In the genomic region with DNA sequence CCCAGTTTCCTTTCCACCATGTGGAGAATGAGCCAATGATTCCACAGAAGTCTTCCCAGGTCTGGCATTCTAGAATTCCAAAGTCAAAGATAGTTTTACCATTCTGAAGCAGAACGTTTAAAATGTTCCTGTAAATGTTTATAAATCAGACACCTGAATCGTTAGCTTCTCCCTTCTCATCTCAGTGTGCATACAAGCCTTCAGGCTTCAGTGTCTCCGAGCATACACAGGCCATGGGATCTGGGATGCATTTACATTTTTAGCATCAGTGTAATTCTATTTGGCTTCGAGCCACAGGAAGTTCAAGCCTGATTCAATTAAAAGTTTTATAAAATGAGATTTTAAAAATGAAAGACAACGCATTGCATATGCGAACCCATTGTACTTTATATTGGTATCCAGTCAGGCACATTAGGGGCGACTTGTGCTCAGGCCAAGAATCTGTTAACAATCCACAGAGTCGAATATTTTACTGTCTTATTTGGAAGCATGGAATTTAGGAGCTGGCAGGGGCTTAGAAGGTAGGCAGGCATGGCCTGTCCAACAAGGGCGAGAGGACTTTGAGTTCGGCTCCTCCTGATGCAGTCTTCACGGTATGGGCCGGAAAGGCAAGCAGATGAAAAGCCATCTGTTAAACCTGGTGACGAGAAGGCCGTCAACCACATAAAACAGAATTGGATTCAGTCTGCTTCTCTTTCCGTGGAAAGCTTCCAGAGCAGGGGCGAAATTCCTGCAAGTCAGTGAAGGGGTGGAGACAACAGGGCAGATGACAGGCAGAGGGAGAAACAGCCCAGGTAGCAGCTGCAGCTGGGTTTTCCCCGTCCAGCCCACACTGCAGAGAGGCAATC, we compare ENCODE assay signal across 10 mouse cellular contexts.
DNase-seq lines count a peak whose midpoint lies in the region; ATAC-seq and TF ChIP-seq lines count a peak whose summit lies in the region.
"Had no signal": no experiment of that assay in that cellular context is flagged by ENCODE, and none has a peak within 500 bp of the region (broad histone marks: within the 10 kb centered on the region; RNA-seq: fewer than 3 reads in every experiment).

No protein-coding gene starts in this region.

- H3K9me3 ChIP-seq in heart, postnatal 0 days (replicated peaks; ENCODE audit: control insufficient read depth, low read length): no peaks in the 10 kb centered on the region; the same call in 1 of the 2 replicates
- H3K9me3 ChIP-seq in hindbrain, embryonic 14.5 days (ENCODE audit: control insufficient read depth, low read length): no peaks in the 10 kb centered on the region

- peak; percentile 36 for DNase-seq in heart, postnatal 0 days (ENCODE audit: low spot score)
- no peak for DNase-seq in heart, postnatal 36 days
- peak; percentile 18 to 22 for DNase-seq in cerebellum, postnatal 25 days
- DNase-seq in layer of hippocampus, adult 11-12 months (ENCODE audit: low spot score): peak; percentile 75
- peak; percentile 72 to 81 for DNase-seq in right cerebral cortex, postnatal 10 days (ENCODE audit: low spot score in 2 of 2)
- DNase-seq in urinary bladder, postnatal 36 days (ENCODE audit: low spot score in 2 of 2): no peak
- DNase-seq in hindbrain, embryonic 14.5 days (ENCODE audit: low spot score): no peak

- peak; percentile 37; the same call in 1 of the 2 replicates for ATAC-seq in heart, postnatal 0 days (ENCODE audit: insufficient read depth, low read depth)
- ATAC-seq in inflammation-experienced regulatory T-cells, adult 6 months: no peak
- no peak for ATAC-seq in hindbrain, embryonic 14.5 days (ENCODE audit: low FRiP score)

- H3K4me2 ChIP-seq in heart, postnatal 0 days (ENCODE audit: low read depth, low read length): no peak overlapping the region
- H3K4me2 ChIP-seq in hindbrain, embryonic 14.5 days (replicated peaks): no peak overlapping the region

- H3K9ac ChIP-seq in heart, postnatal 0 days (replicated peaks; ENCODE audit: low read depth, low read length): no peak overlapping the region
- no peak overlapping the region for H3K9ac ChIP-seq in hindbrain, embryonic 14.5 days

- no peak overlapping the region for H3K4me3 ChIP-seq in heart, postnatal 0 days (ENCODE audit: low read depth, low read length)
- no peak overlapping the region for H3K4me3 ChIP-seq in hindbrain, embryonic 14.5 days (replicated peaks; ENCODE audit: low read length)

- H3K36me3 ChIP-seq in heart, postnatal 0 days (replicated peaks; ENCODE audit: control insufficient read depth, insufficient read depth, low read length): no peaks in the 10 kb centered on the region
- H3K36me3 ChIP-seq in hindbrain, embryonic 14.5 days (replicated peaks; ENCODE audit: control insufficient read depth, insufficient read depth): no peaks in the 10 kb centered on the region
- H3K36me3 ChIP-seq: G1E had no signal

- H3K27me3 ChIP-seq in heart, postnatal 0 days (ENCODE audit: control insufficient read depth, insufficient read depth, low read length): no peaks in the 10 kb centered on the region
- no peaks in the 10 kb centered on the region for H3K27me3 ChIP-seq in hindbrain, embryonic 14.5 days (ENCODE audit: control insufficient read depth, insufficient read depth, low read length)

- TF ChIP-seq EP300 in heart, postnatal 0 days (IDR thresholded peaks at IDR 0.05; ENCODE audit: low read depth): no peak

- intact Hi-C loops in heart, postnatal 36 days (cut with DNase I): no loop called here

- peaks cover 25% of the 10 kb centered on the region for H3K4me1 ChIP-seq in heart, postnatal 0 days (ENCODE audit: control insufficient read depth, insufficient read depth)
- H3K4me1 ChIP-seq in hindbrain, embryonic 14.5 days (replicated peaks; ENCODE audit: control insufficient read depth, insufficient read depth, low read length): 0 out of 2 replicates have a peak, but pooled peaks cover 5% of the 10 kb centered on the region

- H3K27ac ChIP-seq in heart, postnatal 0 days (ENCODE audit: low read depth): peak overlapping the region; percentile 76
- H3K27ac ChIP-seq in hindbrain, embryonic 14.5 days: no peak overlapping the region
- H3K27ac ChIP-seq: macrophage had no signal

- no peak for TF ChIP-seq CTCF in heart, postnatal 0 days (IDR thresholded peaks at IDR 0.05; ENCODE audit: low read depth)

- whole genome bisulfite sequencing in heart, postnatal 0 days: 33% methylated on average over 17 of the region's 17 CpGs
- WGBS in hindbrain, embryonic 14.5 days: 69% methylated on average over 17 of the region's 17 CpGs

Comparison
In these comparisons a context has a peak if more than half of its experiments do, and no peak if none do; other contexts are left out.
1. DNase-seq: peak in heart, postnatal 0 days (single experiment), cerebellum, postnatal 25 days (2 of 2), layer of hippocampus, adult 11-12 months (single experiment) and right cerebral cortex, postnatal 10 days (2 of 2); none in heart, postnatal 36 days (0 of 2), urinary bladder, postnatal 36 days (0 of 2) and hindbrain, embryonic 14.5 days (single experiment).